Mouse (Mus musculus) cerebellum, adult 8-10 months (tissue): ENCODE results near the gene Nlrc5.

ENCODE experiments used
- DNase-seq: peaks from one replicate; pipeline ENCODE4 v3.0.0; 2022

Nlrc5 gene

DNA sequence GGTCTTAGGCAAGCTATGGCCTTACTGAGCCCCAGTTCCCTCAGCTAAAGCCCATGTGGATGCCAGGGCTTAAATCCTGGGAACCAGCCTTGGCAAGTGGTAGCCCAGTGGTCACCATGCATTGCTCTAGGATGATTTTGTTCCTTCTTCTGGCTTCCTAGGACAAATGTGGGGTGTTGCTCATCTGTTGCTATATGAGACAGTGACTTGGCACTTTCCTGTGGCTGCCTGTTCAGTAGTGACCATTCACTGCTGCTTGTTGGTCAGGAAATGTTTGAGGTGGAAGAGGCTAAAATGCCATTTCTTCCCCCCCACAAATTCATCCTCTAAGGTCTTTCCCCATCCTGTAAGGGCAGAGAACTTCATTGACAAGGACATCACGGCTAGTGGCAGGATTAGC, 135.3 kb downstream of the Nlrc5 start:
- DNase-seq = no peak

DNA sequence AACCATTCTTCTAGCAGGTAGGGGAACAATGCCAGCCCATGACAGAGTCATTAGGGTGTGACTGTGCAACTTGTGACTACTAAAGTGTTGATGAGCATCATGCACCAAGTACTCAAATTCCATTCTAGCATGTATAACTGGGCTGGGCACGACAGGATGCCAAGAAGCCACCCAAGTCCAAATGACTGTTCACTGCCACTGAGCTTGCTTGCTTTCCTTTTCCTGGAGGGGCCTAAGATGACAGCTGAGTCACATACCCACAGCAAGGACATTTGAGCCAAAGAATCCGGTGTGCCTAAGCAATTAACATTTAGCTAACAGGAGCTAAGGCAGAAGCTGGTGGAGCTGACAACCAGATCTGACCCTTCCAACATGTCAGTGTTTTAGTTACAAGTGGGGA, 137.7 kb downstream of the Nlrc5 start:
- no peak for DNase-seq

DNA sequence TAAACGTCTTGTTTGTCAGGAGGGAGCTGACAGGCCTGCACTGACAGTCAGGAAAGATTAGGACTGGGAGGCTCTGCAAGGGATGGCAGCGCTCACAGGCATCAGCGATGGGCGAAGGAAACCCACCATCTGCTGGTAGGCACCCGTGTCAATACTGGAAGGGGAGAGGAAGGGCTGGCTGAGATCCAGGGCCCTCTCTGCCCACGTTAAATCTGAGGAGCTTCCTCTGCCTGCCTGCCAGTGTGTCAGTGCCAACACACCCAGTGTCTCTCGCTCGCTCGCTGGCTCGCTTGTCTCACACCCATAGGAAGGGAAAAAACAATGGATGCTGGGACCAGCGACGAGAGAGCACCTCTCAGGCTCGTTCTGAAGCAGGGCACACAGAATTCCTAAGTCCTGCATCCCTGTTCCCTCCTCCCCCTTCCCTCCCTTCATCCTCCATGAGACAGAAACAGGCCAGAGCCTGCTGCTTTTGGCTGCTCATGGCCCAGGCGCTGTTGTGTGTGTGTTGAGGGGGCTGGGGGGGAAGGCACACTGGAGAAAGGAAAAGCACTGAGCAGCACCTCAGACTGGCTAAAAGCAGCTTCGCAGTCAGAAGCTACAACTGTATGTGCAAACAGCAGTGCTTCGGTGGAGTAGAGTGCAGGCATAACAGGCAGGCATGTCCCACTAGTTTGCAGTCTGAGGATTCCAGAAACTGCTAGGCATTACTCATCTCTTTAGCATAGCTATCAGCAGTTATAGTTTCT, 140.2 kb downstream of the Nlrc5 start:
- DNase-seq = peak; percentile 45

DNA sequence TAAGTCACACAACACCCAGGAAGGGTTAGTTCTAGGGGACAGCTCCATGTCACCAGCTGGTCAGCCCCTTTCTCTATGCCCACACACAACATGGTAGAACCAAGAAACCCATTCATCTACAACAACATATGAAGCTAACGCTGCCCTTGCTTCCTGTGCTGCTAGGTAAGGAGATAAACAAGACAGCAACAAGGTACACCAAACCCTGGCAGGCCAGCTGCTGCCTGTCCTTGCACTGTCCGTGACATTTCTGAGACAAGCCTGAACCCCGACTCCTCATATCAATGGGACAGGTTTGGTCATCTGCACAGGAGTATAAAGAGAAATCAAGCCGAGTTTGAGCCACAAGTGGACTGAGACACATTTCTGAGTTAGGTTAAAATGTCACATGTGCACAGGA, 141.0 kb downstream of the Nlrc5 start:
- no peak for DNase-seq
